Mouse (Mus musculus) c-Kit-negative CD71-positive TER-119-positive erythroid progenitor cells, embryonic 14.5 days (primary cell): ENCODE data around the gene Duox1.
"Not testable (repeated sequence)": the region's sequence is repeated elsewhere in the genome, so short reads cannot be mapped to it uniquely, and the experiment has no call there.

Experiments
- DNase-seq: peaks from one replicate; pipeline ENCODE4 v3.0.0-alpha.2; 2013; ENCODE audit warnings: low read depth, low spot score

The Duox1 gene

DNA sequence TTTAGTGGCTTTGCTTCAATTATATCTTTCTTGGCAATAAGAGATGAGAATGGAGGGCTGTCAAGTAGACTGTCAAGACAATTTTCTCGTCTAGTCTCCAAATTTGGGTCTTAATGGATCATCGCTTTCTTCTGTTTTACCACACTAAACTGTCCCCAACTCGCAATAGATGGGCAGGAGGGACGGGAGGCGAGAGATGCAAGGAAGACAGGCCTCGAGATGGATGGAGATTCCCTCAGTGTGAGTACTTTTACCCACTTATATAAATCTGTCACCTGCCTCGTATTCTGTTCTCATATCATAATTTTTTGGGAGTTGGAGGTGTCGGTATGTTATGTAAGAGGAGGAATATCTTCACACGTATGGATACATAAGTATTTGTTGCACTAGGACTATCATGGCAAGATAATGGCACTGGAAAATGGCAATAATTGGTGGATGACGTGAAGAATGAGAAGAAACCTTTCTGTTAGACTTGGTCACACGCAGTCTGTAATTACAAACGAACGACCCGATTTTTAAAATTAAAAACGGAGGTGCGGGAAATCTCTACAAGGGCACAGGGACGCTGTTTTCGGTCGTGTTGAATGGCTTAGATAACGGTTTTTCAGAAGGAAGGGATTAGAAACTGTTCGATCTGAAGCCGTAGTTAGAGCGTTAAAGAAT, 59.3 kb downstream of the Duox1 start:
- no peak for DNase-seq

DNA sequence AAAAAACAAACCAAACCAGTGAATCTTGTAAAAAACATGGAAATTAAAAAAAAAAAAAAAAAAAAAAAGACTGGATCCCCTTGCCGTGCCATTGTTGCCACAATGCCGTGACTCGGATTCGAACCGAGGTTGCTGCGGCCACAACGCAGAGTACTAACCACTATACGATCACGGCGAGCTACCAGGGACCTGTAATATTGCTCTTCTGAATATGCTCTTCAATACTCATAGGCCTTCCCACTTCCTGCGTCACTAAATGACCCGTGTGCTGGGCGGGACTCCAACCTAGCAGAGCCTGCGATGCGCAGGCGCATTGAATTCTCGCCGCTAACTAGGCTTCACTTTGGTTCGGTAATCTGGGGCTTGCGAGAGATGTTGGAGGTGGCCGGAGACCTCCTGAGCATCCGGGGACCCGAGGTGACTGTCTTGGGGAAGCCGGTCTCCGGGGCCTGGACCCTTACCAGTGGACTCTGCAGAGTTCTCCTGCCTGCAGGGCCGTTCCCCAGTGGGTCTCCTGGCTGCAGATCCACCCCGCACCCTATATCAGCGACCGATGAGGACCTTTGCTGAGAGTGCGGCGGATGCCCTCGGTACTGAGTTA, 60.0 kb downstream of the Duox1 start:
- DNase-seq, result peak; percentile 97

DNA sequence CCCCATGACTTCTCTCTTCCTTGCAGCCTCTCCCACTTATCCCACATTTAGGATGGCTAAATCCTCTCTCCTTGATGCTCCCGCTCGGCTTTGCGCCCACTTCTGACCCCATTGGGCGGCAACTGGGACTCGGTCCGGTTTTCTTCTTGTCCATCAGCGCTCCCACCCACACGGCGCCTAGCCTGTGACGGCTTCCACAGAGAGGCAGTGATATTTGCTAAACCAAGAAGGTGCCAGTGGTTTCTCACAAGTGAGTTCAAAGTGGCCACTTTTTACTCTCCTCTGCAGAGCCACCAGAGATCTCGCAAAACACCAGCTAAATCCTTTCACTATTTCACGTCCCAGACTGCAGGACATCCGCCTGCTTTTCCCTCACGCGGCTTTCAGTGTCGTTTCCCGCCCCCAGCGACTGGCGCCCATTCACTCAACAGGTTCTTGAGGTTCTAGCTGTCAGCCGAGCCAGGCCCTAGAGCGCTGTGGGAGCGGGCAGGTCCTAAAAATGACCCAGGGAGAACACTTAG, 60.6 kb downstream of the Duox1 start:
- DNase-seq, result peak; percentile 56

DNA sequence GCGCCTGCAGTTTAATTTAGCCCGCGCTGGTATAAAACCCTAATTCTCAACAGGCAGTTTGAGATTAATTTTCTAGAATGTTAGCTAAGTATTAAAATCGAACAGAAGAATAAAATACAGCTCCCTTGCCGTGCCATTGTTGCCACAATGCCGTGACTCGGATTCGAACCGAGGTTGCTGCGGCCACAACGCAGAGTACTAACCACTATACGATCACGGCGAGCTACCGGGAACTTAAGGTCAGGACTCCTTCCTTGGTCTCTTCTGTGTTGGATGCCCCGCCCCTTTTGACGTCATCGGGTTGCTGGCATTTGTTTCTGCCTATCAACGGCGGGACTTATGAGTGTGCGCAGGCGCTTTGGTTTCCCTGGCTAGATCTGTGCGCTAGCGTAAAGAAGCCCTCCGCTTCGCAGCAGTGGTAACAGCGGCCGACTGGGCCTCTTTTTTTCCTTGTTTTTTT, 61.8 kb downstream of the Duox1 start:
- DNase-seq, result peak; percentile 94

DNA sequence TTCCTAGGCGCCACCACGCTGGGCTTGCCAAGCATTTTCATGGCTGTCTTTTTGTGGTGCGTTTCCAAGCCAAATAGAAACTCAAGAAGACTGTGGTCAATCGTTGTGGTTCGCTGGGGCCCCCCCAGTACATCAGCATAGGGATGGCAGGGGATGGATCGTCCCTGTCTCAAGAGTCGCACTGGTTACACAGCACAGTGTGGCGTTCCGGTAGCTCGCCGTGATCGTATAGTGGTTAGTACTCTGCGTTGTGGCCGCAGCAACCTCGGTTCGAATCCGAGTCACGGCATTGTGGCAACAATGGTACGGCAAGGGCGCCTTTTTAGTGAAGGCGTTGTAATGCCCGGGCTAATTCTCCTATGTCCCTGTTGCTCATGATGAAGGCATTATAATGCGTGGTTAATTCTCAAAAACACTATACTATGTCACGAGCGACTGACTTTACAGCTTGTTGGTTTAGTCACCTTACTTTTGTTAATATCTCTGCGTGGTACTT, 62.3 kb downstream of the Duox1 start:
- DNase-seq, result peak; percentile 68

DNA sequence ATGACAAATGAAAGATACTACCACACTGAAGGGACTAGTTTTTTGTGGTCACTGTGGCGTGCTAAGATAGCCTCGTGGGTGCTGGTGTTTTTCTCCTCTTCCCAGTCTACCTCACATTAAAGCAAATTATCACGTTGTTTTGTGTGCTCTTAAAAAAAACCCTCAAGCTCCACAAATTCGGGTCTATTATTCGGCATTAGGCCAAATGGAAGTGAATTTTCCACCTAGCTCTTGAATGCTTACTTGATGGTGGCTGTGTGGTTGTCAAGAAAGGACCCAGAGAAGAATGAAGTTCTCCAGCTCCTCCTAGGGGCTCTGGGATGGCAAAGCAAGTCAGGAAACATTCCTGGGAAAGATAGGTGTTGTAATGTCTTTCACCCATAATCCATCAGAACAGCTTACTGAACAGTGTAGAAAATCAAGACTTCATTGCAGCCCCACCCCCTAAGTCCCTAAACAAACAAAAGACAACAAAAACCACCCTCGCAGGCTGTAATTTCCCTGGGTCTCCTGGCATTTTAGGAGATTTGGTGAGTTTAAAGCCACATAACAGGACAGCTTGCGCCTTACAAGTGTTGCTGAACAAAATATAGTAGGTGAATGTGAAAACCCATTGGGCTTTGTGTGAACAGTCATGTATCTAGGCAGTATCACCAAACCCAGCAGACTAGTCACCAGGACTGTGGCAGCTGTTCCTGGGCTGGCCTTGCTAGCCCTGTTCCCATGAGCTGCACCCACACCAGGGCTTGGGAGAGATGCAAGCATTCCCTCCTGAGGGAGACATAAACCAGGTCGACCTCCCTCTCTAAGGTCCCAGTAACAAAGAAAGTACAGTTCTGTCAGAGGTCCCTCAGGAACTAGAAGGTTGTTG, 63.2 kb downstream of the Duox1 start:
- DNase-seq, result no peak

DNA sequence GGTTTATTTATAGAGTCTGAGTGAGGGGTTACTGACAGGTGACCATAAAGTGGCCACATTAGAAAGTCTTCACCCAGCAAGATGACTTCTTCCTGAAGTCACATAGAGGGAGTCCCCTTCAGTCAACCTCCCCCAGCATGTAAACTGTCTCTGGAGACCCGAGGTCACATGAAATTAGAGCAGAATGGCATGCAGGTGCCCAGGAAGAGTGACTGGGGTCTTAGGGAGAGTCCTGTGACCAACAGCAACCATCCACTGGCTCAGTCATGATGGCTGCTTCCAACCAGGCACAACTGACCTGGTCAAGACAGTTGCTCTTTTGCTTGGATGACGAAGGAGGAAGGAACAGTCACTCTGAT, 63.8 kb downstream of the Duox1 start:
- no peak for DNase-seq

DNA sequence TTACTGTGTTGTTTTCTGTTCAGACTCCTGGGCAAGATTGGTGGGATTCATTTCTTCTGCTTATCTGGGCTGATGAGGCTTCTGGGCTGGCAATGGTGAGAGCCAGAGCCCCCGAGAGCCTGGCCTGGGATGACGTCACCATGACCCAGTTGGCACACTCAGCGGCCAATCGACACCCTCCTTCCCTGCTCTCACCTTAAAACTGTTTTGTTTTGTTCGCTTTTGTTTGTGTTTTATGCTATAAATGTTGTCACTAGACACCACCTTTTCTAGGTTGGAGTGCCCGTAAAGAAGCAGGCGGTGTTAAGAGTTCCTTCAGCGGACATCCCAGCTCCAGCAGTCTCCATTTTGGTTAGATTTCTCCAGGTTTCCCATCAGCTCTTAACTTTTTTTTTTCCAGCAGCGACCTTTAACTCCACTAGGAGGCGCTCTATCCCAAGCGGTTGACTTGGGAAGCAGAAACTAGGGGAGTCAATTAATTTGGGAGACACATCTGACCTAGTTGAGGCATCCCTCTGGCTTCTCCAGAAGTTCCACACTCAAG, 65.4 kb downstream of the Duox1 start:
- no peak for DNase-seq

DNA sequence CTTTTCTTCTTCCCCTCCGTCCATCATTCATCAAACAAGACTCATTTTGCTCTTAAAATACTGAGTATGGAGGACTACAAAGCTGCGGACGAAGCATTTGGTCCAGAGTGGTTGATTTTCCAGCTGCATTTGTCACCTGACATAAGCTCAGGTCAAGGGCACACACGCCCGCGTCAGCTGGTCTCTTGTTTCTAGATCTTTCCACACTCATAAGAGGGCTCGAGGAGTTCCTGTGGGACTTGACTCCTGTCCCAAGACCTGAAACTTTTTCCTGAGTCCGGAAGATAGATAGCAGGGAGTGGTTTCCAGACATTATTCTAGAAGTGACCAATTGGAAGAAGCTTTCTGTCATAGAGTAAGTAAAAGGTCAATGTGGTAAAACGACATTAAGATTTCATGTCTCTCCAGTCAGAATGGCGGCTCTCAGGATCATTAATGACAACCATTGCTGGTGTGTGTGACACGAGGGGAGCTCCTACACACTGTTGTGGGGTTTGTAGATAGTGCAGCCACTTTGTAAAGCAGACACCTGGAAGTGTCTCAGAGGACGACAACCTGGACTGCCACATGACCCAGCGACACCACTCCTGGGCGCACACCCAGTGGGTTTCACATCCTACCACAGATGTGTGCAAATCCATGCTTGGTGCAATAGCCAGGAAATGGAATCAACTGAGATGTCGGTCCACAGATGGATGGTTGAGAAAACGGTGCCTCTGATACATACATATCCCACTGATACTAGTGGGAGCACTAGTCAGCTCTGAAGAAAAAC, 66.0 kb downstream of the Duox1 start:
- DNase-seq, result no peak

DNA sequence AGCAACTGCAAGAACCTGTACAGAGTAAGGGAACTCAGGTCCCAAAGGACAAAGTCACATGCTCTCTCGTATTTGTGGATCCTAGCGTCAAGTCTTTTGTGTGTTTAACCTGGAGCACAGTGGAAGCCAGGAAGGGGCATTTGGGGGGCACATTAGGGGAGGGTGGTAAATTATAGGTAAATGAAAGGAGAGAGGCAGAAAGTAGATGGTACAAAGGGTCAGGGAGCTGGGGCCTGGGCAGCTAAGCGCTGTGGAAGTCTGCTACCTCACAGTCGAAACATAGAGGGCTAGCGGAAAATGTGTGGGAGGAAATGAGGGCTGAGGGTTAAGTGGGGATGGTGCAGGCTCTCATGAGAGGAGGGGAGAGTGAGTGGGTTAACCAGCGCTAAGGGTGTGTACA, 66.6 kb downstream of the Duox1 start:
- DNase-seq, result no peak

DNA sequence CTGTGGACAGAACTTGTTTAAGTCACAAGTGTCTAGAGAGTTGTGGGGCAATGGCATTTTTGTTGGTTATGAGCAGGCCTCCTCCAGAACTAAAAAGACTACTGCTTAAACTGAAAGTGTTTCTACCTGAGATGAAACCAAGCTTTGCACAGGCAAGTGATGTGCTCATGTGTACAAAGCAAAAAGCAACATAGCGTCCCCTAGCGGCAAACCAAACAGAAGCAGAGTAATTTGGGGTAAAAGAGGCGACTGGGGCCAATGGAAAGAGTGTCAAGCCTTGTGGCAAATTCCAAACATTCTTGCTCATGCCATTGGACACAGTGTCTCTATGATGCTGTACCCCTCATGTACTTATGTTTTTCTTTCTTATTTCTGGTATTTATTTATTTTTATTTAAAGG, 69.6 kb downstream of the Duox1 start:
- DNase-seq, result no peak

DNA sequence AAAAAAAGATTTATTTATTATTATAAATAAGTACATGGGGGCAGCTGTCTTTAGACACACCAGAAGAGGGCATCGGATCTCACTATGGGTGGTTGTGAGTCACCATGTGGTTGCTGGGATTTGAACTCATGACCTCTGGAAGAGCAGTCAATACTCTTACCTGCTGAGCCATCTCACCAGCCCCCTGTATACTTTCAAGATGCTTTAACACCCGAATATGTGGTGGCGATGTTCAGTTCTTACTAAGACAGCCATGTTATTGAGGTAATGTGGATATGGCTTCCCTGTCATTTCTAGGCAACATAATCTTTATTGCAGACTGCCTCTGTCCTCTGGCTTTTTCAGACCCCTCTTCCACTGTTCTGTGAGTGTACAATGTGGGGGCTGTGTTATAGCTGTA, 71.7 kb downstream of the Duox1 start:
- not testable (repeated sequence) for DNase-seq

DNA sequence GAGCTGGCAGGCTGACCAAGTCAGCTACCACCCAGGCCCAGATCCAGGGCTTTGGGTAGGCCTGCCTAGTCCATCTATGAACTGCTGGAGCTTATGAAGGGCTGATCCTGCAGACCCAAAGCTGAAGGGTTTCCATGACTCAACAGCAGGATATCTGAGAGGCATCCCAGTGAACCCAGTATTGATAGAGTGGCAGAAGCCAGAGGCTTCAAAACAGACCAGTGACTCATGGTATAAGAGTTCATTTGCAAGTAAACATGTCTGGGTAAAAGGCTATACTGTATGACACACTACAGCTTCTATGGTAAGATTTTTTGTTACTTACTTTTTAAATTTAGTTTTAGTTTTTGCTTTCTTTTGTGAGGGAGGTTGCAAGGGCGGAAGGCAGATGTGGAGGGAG, 80.7 kb downstream of the Duox1 start:
- no peak for DNase-seq
